Mouse (Mus musculus) neural tube, postnatal 0 days (tissue): ENCODE measurements around the gene Peg3. TPM values are rescaled to one million over a fixed set of nuclear protein-coding genes. Genes with fewer than 3 reads are reported as not detected.

ENCODE experiments used
- polyA plus RNA-seq: library from polyadenylated mRNA; unstranded; fragments of >200 nt; fragmentation: Nextera tagmentation; extraction: Ambion mirVana; gene quantifications from 2 replicates; pipeline ENCODE4 v1.2.1, GENCODE M21; 2015

Peg3 gene
- 77.3 and 91.3 TPM in 2 replicates for polyA plus RNA-seq

GRCm38 (mm10) chr7:6730241-6730640, at the start of gene Peg3, which contains the start of gene Usp29:
Peg3 (minus strand) TSS chr7:6730431.
Usp29 (plus strand) TSS chr7:6730578.

GRCm38 (mm10) chr7:6696241-6697045, 33.8 kb downstream of the Peg3 start, which contains the start of gene Zim1:
Zim1 (minus strand) TSS chr7:6696450.

Other genes with a start within 250 kb of the Peg3 start
- gene Olfr5, start 243.5 kb downstream of the Peg3 start, polyA plus RNA-seq = not detected in 2 replicates
- not detected in 2 replicates for gene Olfr1347, start 230.7 kb downstream of the Peg3 start, polyA plus RNA-seq
- not detected in 2 replicates for gene Olfr1348, start 221.7 kb downstream of the Peg3 start, polyA plus RNA-seq
- gene Olfr1349, start 207.5 kb downstream of the Peg3 start, polyA plus RNA-seq = not detected in 2 replicates
- not detected in 2 replicates for gene Olfr1350, start 165.6 kb downstream of the Peg3 start, polyA plus RNA-seq
- 3.5 and 5.2 TPM in 2 replicates for gene Zim1, start 34.0 kb downstream of the Peg3 start, polyA plus RNA-seq
- gene Usp29, start 147 bp upstream of the Peg3 start, polyA plus RNA-seq = 26.4 and 30.0 TPM in 2 replicates